Mouse (Mus musculus) neural tube, embryonic 14.5 days (tissue): ENCODE results near the gene Ano6. TPM values are rescaled to one million over a fixed set of nuclear protein-coding genes. Genes with fewer than 3 reads are reported as not detected.

Experiments
- ATAC-seq: fragments of 200-750 bp; cut with Nextera tagmentation; 2 replicates; pipeline ENCODE4 v1.8.0; 2017; ENCODE audit warnings: low read depth, mild to moderate bottlenecking, moderate TSS enrichment, moderate library complexity
- H3K27ac ChIP-seq: fragments of 300-500 bp; sonication (generic); 2 replicates; pipeline ENCODE4 v1.5.1; 2014; ENCODE audit warnings: low read depth, mild to moderate bottlenecking, control low read depth, low read length, moderate library complexity, mixed read lengths
- H3K27me3 ChIP-seq: fragments of 300-500 bp; sonication (generic); 2 replicates; pipeline ENCODE4 v1.6.1; 2014; ENCODE audit warnings: low read length; ENCODE audit not compliant: control insufficient read depth, insufficient read depth
- H3K36me3 ChIP-seq: fragments of 300-500 bp; sonication (generic); 2 replicates; pipeline ENCODE4 v1.6.1; 2014; ENCODE audit warnings: low read length, mixed read lengths; ENCODE audit not compliant: control insufficient read depth, insufficient read depth
- H3K4me1 ChIP-seq: fragments of 300-500 bp; sonication (generic); 2 replicates; pipeline ENCODE4 v1.6.1; 2014; ENCODE audit warnings: low read length; ENCODE audit not compliant: control insufficient read depth, insufficient read depth
- H3K4me2 ChIP-seq: fragments of 300-500 bp; sonication (generic); 2 replicates; pipeline ENCODE4 v1.6.1; 2014; ENCODE audit warnings: mild to moderate bottlenecking, low read depth, low read length, control low read depth
- H3K4me3 ChIP-seq: fragments of 300-500 bp; sonication (generic); 2 replicates; pipeline ENCODE4 v1.5.1; 2014; ENCODE audit warnings: low read depth, low read length, control low read depth, mixed read lengths
- H3K9ac ChIP-seq: fragments of 300-500 bp; sonication (generic); replicated peaks from 2 replicates; pipeline ENCODE4 v1.6.1; 2014; ENCODE audit warnings: low read depth, mild to moderate bottlenecking, control low read depth, low read length, mixed read lengths
- H3K9me3 ChIP-seq: fragments of 300-500 bp; sonication (generic); 2 replicates; pipeline ENCODE4 v1.6.1; 2016; ENCODE audit warnings: low read length; ENCODE audit not compliant: control insufficient read depth
- WGBS: fragments of 180-500 bp; shearing (Covaris S2); extraction: QIAGEN DNeasy Blood & Tissue Kit; methylation state at CpG from one replicate; pipeline ENCODE4 v1.1.7; 2014; 5-methylcytosine and 5-hydroxymethylcytosine counted together
- polyA plus RNA-seq: library from polyadenylated mRNA; unstranded; fragments of >200 nt; fragmentation: Nextera tagmentation; extraction: Ambion mirVana; gene quantifications from 2 replicates; pipeline ENCODE4 v1.2.1, GENCODE M21; 2014

Gene Ano6
- polyA plus RNA-seq, 1 experiment from 2014 or later = 32.3 TPM

- H3K27me3 ChIP-seq = no peaks in the 10 kb centered on the region
- no peak for ATAC-seq
- H3K9ac ChIP-seq = no peak overlapping the region
- H3K9me3 ChIP-seq = no peaks in the 10 kb centered on the region
- no peaks in the 10 kb centered on the region for H3K4me1 ChIP-seq
- H3K4me2 ChIP-seq = no peak overlapping the region
- 52% methylated on average over 13 of the region's 13 CpGs for WGBS
- H3K36me3 ChIP-seq = no peaks in the 10 kb centered on the region
- H3K4me3 ChIP-seq = no peak overlapping the region
- no peak overlapping the region for H3K27ac ChIP-seq
Observed at GRCm38 (mm10) chr15:95836646-95837434, 46.2 kb downstream of the Ano6 start.

GRCm38 (mm10) chr15:95837570-95837969 lies 46.9 kb downstream of the Ano6 start:
- Histone ChIP-seq H3K9ac (no peak overlapping the region), H3K9me3 (no peaks in the 10 kb centered on the region), H3K4me1 (no peaks in the 10 kb centered on the region), H3K36me3 (no peaks in the 10 kb centered on the region), H3K4me2 (no peak overlapping the region), H3K27ac (no peak overlapping the region), H3K27me3 (no peaks in the 10 kb centered on the region), H3K4me3 (no peak overlapping the region)
- ATAC-seq = no peak
- WGBS = 41% methylated on average over 1 of the region's 1 CpGs

GRCm38 (mm10) chr15:95838171-95839020 lies 47.8 kb downstream of the Ano6 start:
- ATAC-seq = no peak
- H3K4me1 ChIP-seq = no peaks in the 10 kb centered on the region
- H3K9ac ChIP-seq = no peak overlapping the region
- WGBS = 44% methylated on average over 11 of the region's 11 CpGs
- no peaks in the 10 kb centered on the region for H3K36me3 ChIP-seq
- H3K27ac ChIP-seq = no peak overlapping the region
- H3K9me3 ChIP-seq = no peaks in the 10 kb centered on the region
- no peaks in the 10 kb centered on the region for H3K27me3 ChIP-seq
- H3K4me3 ChIP-seq = no peak overlapping the region
- H3K4me2 ChIP-seq = no peak overlapping the region

GRCm38 (mm10) chr15:95839789-95840188 lies 49.1 kb downstream of the Ano6 start:
- Histone ChIP-seq H3K4me2 (no peak overlapping the region), H3K27ac (no peak overlapping the region), H3K9me3 (no peaks in the 10 kb centered on the region), H3K4me3 (no peak overlapping the region), H3K36me3 (no peaks in the 10 kb centered on the region), H3K27me3 (no peaks in the 10 kb centered on the region), H3K4me1 (no peaks in the 10 kb centered on the region), H3K9ac (no peak overlapping the region)
- ATAC-seq = no peak
- 76% methylated on average over 3 of the region's 3 CpGs for WGBS

- Histone ChIP-seq H3K4me1 (no peaks in the 10 kb centered on the region), H3K27ac (no peak overlapping the region), H3K4me2 (no peak overlapping the region), H3K9ac (no peak overlapping the region), H3K4me3 (no peak overlapping the region), H3K36me3 (no peaks in the 10 kb centered on the region), H3K27me3 (no peaks in the 10 kb centered on the region), H3K9me3 (no peaks in the 10 kb centered on the region)
- WGBS = 86% methylated on average over 18 of the region's 18 CpGs
- ATAC-seq = no peak
Observed at GRCm38 (mm10) chr15:95843183-95843949, 52.7 kb downstream of the Ano6 start.

GRCm38 (mm10) chr15:95844412-95844811 lies 53.8 kb downstream of the Ano6 start:
- Histone ChIP-seq H3K4me3 (no peak overlapping the region), H3K36me3 (no peaks in the 10 kb centered on the region), H3K9me3 (no peaks in the 10 kb centered on the region), H3K9ac (no peak overlapping the region), H3K27me3 (no peaks in the 10 kb centered on the region), H3K4me2 (no peak overlapping the region), H3K4me1 (no peaks in the 10 kb centered on the region), H3K27ac (no peak overlapping the region)
- WGBS = 78% methylated on average over 2 of the region's 2 CpGs
- no peak for ATAC-seq

GRCm38 (mm10) chr15:95846102-95846501 lies 55.5 kb downstream of the Ano6 start:
- no peaks in the 10 kb centered on the region for H3K27me3 ChIP-seq
- 80% methylated on average over 5 of the region's 5 CpGs for WGBS
- H3K9me3 ChIP-seq = no peaks in the 10 kb centered on the region
- no peak overlapping the region for H3K9ac ChIP-seq
- no peak for ATAC-seq
- H3K36me3 ChIP-seq = no peaks in the 10 kb centered on the region
- no peaks in the 10 kb centered on the region for H3K4me1 ChIP-seq
- no peak overlapping the region for H3K4me2 ChIP-seq
- H3K27ac ChIP-seq = no peak overlapping the region
- no peak overlapping the region for H3K4me3 ChIP-seq

GRCm38 (mm10) chr15:95848493-95849064 lies 57.9 kb downstream of the Ano6 start:
- H3K9me3 ChIP-seq = no peaks in the 10 kb centered on the region
- H3K27me3 ChIP-seq = no peaks in the 10 kb centered on the region
- H3K4me2 ChIP-seq = no peak overlapping the region
- H3K4me1 ChIP-seq = no peaks in the 10 kb centered on the region
- WGBS = 47% methylated on average over 6 of the region's 6 CpGs
- no peak overlapping the region for H3K4me3 ChIP-seq
- no peak overlapping the region for H3K9ac ChIP-seq
- no peaks in the 10 kb centered on the region for H3K36me3 ChIP-seq
- no peak overlapping the region for H3K27ac ChIP-seq
- ATAC-seq = no peak
